Mouse (Mus musculus): ENCODE data around the gene 4932438A13Rik.

4932438A13Rik gene

DNA sequence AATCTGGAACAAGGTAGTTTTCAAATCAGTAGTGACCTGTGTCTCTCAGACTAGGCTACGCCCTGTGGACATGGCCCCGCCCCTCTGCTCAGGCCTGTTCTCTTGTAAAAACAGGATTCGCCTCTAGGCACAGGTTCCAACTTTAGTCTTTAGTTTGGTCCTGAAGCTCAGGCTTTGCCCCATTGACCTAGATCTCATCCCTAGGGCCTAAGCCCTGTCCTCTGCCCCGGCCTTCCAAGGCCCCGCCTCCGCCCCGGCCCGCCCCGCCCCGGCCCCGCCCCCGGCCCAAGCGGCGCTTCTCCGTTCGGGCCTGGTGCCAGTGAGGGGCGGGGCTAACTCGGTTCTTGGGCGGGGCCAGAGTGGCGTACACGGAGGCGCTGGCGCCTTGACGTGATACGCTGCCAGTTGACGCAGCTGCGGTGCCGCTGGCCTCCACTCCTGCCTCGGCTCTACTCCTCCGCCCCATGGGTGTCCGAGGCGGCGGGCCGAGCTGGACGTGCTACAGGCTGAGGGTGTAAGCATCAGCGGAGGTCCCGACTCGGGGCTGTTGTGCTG, at the start of gene 4932438A13Rik:
4932438A13Rik (plus strand) TSS at position 384 of the 555 bp plus-strand sequence.
- DNase-seq (ENCODE audit: low spot score in 2 of 2) = peak; percentile 96 to 97

DNA sequence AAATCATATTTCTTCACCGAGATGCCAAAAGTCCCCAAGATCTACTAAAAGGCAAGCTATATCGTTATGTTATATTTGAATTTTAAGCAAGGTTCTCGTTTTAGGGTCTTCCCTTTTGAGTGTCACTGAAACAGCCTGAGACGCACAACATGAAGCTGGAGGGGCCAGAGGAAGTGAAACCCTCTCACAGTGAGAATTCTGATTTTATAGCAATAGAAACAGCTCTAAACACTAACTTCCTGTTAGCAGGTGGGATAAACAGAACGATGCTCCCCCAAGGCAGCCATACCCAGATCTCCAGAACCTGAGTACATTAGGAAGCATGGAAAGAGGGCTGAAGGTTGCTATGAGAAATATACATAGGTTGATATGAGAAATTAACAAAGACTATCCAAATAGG, 46.3 kb upstream of the 4932438A13Rik start:
- no peak for DNase-seq (ENCODE audit: low spot score in 2 of 2)

- DNase-seq (ENCODE audit: low spot score in 2 of 2) = no peak
Observed at GRCm38 (mm10) chr3:36819402-36819801, 43.5 kb upstream of the 4932438A13Rik start.

DNA sequence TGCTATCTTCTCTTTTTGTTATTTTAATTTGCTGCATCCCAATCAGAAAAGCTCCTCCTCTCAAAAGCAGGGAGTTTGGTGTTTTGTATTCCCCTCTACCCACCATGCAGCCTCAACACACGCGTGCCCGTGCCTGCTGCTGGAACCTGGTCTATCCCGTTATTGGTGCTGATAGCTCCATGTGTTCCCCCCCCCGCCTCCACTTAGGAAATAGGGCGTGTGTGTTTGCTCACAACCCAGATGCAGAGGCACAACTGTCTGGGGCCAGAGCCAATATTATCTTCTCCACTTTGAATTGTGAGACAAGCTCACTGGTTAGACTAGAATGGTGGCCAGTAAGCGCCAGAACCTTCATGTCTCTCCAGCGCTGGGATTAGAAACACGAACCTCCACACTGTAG, 41.9 kb upstream of the 4932438A13Rik start:
- DNase-seq (ENCODE audit: low spot score in 2 of 2) = no peak

GRCm38 (mm10) chr3:36825098-36825497, 37.8 kb upstream of the 4932438A13Rik start:
- DNase-seq (ENCODE audit: low spot score in 2 of 2) = no peak

DNA sequence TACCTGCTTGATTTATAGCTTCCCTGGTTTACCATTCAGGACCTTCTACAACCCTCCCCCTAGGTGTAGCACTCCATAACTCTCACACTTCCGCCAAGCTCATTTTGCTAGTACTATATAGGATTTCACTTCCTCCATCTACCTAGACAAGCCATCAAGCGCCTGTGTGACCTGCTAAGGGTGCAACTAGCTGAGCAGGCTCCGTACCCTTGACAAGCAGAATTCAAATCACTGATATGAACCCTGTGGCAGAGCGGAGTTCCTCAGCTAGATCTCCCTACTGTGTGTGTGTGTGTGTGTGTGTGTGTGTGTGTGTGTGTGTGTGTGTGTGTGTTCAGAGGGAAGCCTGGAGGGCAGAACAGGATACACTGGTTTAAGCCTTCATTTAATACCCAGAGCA, 37.4 kb upstream of the 4932438A13Rik start:
- DNase-seq (ENCODE audit: low spot score in 2 of 2) = no peak

DNA sequence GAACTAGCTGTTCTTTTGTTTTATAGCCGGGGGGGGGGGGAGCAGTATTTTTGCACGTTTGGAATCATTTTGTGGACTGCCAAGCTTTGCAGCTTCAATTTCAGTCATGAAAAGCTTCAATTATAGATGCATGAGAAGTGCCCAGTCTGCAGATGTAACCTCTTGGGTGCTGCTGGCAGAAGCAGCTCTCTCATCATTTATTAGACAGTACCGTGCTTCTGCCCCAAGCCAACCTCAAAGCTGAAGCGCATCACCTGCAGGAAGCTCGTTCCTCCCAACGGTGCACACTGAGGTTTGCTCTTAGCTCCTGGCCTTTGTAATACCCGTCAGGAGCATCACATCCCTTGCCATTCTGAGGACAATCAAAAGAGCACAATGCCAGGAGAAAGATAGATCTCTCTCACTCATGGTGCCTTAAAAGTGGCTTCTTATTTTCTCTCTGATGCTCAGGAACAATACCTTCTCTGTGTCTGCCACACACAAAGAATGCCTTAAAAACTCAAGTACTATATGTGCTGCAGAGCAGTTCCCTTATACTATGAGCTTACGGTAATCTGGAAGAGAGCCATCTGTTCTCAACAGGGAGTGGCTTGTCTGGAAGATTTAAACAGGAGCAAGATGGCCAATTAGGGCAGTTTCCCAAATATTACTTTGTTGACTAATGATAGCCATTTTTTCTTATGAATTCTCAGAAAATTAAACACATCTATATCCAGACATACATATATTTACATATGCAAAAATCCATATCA, 35.5 kb upstream of the 4932438A13Rik start:
- no peak for DNase-seq (ENCODE audit: low spot score in 2 of 2)

DNA sequence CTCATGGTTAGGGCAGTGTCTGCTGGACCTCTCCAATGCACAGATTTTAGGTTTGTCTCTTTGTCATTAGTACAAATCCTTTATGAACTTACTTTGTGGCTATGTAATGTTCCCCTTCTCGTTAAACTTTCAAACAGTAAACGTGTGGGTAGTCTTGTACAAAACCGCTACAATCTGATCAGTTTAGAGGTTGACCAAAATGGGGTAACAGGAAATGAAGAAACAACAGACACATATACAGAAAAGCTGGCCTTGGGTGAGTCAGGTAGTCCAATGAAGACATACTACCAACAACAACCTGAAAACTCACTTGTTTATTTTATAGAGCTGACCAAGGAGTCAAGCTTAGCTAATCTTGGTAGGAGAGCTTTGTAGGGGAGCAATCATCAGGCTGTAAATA, 32.7 kb upstream of the 4932438A13Rik start:
- DNase-seq (ENCODE audit: low spot score in 2 of 2) = no peak

- no peak for DNase-seq (ENCODE audit: low spot score in 2 of 2)
Observed at GRCm38 (mm10) chr3:36834426-36834825, 28.5 kb upstream of the 4932438A13Rik start.

DNA sequence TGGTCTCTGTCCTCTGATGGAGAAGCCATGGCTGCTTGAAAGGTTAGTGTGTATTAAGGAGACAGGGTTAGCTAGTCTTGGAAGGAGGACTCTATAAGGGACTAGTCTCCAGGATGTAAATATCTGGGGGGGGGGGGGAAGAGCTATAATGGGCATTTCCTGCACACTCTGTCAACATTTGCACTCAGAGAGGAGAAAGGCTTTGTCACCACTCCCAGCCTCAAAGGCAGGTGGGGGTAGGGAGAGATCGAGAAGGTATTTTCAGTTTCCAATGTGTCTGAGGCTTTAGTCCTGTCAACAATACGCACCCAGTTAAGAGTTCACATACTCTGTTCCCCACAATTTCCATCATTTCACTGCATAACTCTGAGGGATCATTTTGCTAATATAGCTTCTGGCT, 28.1 kb upstream of the 4932438A13Rik start:
- DNase-seq (ENCODE audit: low spot score in 2 of 2) = no peak

DNA sequence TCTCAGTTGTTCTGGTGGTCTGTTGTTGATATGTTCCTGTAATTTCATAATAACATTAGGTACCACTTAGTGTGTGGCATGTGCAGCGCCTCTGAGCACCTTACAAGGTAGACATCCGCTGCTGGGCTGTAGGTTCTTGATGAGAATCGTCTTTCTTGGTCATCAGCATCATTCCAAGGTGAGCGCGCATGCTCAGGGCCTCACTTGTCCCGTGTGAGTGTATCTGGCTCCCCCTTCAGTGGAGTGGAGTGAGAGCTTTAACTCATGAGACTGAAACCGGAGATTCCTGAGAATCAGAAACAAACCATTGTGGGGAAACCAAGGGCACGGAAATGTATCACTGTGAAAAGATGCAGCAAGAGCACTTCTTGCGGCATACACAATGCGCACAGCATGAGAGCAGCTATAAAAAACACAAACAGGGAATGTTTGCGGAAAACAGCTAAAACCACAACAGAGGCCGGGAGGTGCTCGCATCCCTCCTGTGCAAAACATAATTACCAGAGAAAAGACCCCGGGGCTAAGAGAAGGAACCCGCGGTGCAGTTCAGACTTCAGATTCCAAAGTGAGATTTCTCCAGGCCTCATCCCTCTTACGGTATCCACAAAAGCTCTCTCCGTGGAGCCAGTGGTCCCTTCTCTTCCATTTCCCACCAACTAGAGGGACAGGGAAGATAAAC, 27.2 kb upstream of the 4932438A13Rik start:
- DNase-seq (ENCODE audit: low spot score in 2 of 2) = no peak

DNA sequence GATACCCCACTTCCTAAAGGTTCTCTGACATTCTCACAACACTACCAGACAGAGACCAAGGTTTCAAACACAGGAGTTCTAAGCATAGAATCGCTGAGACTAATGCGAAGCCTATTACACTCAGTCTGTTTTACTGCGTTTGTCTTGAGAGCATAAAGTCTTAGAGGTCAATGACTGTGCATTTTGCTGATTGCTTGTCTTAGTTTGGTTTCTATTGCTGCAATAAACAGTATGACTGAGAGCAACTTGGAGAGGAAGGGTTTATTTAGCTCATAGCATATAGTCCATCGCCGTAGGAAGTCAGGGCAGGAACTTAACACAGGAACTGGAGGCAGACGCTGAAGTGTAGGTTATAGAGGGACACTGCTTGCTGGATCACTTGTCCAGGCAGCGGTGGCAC, 26.1 kb upstream of the 4932438A13Rik start:
- DNase-seq (ENCODE audit: low spot score in 2 of 2) = no peak

GRCm38 (mm10) chr3:36840650-36841555, 22.0 kb upstream of the 4932438A13Rik start:
- peak; percentile 13 to 48 for DNase-seq (ENCODE audit: low spot score in 2 of 2)

GRCm38 (mm10) chr3:36853733-36854440, 9.0 kb upstream of the 4932438A13Rik start:
- DNase-seq (ENCODE audit: low spot score in 2 of 2) = no peak

- DNase-seq (ENCODE audit: low spot score in 2 of 2) = no peak
Observed at GRCm38 (mm10) chr3:36861411-36862410, 1.2 kb upstream of the 4932438A13Rik start.

DNA sequence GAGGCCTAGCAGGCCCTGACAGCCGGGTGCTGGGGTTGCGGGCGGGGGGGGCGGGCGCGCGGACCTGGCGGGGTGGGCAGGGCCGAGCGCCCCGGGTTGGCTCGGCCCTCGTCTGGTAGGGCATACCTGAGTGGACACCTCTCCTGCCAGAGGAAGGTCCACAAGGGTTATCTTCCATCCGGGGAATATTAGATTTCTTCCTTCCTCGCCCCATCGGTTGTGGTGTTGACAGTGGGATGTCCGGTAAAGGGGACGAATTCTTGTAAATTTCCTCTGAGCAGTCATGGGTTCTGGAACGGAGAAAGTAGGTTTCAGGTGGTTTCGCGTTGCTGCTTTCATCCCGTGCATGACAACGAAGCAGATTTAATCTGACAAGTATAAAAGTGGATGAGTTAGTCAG, 523 bp downstream of the 4932438A13Rik start:
- DNase-seq (ENCODE audit: low spot score in 2 of 2) = no peak

- no peak for DNase-seq (ENCODE audit: low spot score in 2 of 2)
Observed at GRCm38 (mm10) chr3:36863881-36864280, 977 bp downstream of the 4932438A13Rik start.

- DNase-seq (ENCODE audit: low spot score in 2 of 2) = no peak
Observed at GRCm38 (mm10) chr3:36864466-36864865, 1.6 kb downstream of the 4932438A13Rik start.

GRCm38 (mm10) chr3:36905372-36905771, 42.5 kb downstream of the 4932438A13Rik start:
- no peak for DNase-seq (ENCODE audit: low spot score in 2 of 2)

DNA sequence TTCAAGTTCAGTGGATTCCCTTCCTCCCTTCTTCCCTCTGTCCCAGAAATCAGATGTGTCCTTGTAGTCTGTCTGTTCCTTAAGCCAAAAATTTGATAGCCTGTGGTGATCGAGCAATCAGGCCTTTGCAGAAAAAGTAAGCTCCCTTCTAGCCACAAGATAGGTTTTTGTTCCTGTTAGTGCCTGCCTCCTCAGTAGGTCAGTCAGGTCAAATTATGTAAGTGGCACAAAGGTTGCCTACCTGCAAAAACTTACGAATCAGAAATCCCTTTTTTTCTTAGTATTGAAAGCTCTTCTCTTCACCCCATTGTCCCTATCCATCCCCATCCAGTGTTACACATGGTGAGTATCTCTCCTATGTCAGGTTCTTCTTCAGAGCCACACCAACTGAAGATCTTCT, 54.9 kb downstream of the 4932438A13Rik start:
- DNase-seq (ENCODE audit: low spot score in 2 of 2) = no peak
